11 mouse cellular contexts compared by ENCODE assay signal in the genomic region with DNA sequence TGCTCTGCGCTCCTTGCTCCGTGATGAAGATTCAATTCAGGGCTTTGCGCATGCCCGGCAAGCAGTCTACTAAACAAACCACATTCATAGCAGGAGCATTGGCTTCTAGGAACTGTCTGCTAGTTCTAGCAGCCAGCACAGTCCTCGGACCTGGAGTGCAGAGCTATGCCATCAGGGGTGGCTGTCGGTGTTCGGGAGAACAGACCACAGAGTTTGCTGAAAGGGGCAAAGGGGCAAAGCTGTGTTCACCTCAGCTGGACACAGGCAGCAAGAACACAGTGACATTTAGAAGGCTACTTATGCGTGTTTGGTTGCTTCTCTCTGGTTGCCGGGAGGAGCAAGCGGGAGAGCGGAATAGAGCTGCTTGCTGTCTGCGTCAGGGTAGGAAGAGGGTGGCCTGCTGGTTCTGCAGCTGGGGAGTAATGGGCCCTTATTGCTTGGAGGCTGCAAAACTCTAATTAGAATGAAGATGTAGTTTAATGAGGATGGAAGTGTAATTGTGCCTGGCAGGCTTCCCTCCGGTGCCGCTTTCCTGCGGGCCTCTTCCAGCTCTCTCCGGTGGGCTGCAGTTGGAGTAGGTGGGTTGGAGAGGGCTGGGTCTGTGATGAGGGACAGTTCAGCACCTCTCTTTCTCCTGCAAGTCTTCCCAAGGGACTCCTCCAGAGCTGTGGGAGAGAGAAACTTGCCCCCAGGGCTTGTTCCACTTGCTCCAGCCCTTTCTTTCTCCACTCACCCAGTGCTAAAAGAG. TPM values are rescaled to one million over a fixed set of nuclear protein-coding genes. Genes with fewer than 3 reads are reported as not detected.
DNase-seq lines count a peak whose midpoint lies in the region; TF ChIP-seq lines count a peak whose summit lies in the region.
"Had no signal": no experiment of that assay in that cellular context is flagged by ENCODE, and none has a peak within 500 bp of the region (broad histone marks: within the 10 kb centered on the region; RNA-seq: fewer than 3 reads in every experiment).

No protein-coding gene starts in this region.

- intact Hi-C loops in left cerebral cortex, adult 2 months (cut with DNase I) = no loop called here
- intact Hi-C loops in gastrocnemius, postnatal 14 days (cut with DNase I; ENCODE audit: low total_unique reads) = no loop called here

- peak; percentile 25 to 38 for DNase-seq in left cerebral cortex, adult 18-20 months (ENCODE audit: low spot score in 2 of 2)
- DNase-seq in left cerebral cortex, adult 11 months (ENCODE audit: low spot score) = no peak
- DNase-seq in frontal cortex, postnatal 36 days (ENCODE audit: low spot score in 2 of 2) = peak; percentile 16 to 28
- peak; percentile 17 to 24 for DNase-seq in left cerebral cortex, adult 2 months (ENCODE audit: extremely low spot score in 1 of 2, low spot score in 2 of 2)
- peak; percentile 28 for DNase-seq in right cerebral cortex, postnatal 4 days
- DNase-seq in gastrocnemius, postnatal 14 days = no peak
- no peak for DNase-seq in heart, adult 18-20 months
- DNase-seq: kidney, postnatal 25 days; lung, postnatal 36 days; thymus, postnatal 36 days had no signal

- H3K27ac ChIP-seq in left cerebral cortex, adult 2 months = no peak overlapping the region
- H3K27ac ChIP-seq: liver, embryonic 12.5 days had no signal

- TF ChIP-seq CTCF in left cerebral cortex, adult 2 months (IDR thresholded peaks at IDR 0.05) = no peak

- no peak overlapping the region for H3K4me3 ChIP-seq in left cerebral cortex, adult 2 months
- H3K4me3 ChIP-seq: liver, embryonic 12.5 days had no signal

RNA-seq across cellular contexts. Expression of gene Adgre5, which starts 52.5 kb away (rescaled TPM):
- 10 to 100 TPM; 11.8 TPM for total RNA-seq in left cerebral cortex, adult 18-20 months (2021)
- 10 to 100 TPM in 1 of 2 experiments, 1 to 10 TPM in 1; 8.9 to 11.5 TPM for total RNA-seq in left cerebral cortex, adult 2 months (2021)
- total RNA-seq in gastrocnemius, postnatal 14 days (2021) = 10 to 100 TPM; 31.6 to 40.0 TPM
- total RNA-seq in heart, adult 18-20 months (2021) = 10 to 100 TPM; 41.1 to 43.2 TPM

Comparison
In these comparisons a context has a peak if more than half of its experiments do, and no peak if none do; other contexts are left out.
1. DNase-seq: peak in left cerebral cortex, adult 18-20 months (2 of 2), frontal cortex, postnatal 36 days (2 of 2), left cerebral cortex, adult 2 months (2 of 2) and right cerebral cortex, postnatal 4 days (single experiment); none in left cerebral cortex, adult 11 months (single experiment), gastrocnemius, postnatal 14 days (single experiment) and heart, adult 18-20 months (0 of 2).